Mouse (Mus musculus) lung, adult 10 weeks (tissue): ENCODE results near the gene Trpv3. TPM values are rescaled to one million over a fixed set of nuclear protein-coding genes. Genes with fewer than 3 reads are reported as not detected.

Experiments
- polyA plus RNA-seq: library from polyadenylated mRNA; stranded (reverse); fragments of 350-450 nt; fragmentation: Illumina TruSeq; extraction: RNeasy Lipid Tissue Mini Kit (QIAGEN cat#74804); gene quantifications from one replicate; pipeline ENCODE4 v1.2.3, GENCODE M21; 2014; ENCODE audit warnings: low read depth, low replicate concordance; ENCODE audit not compliant: insufficient read depth

Gene Trpv3
- 0.03 TPM for polyA plus RNA-seq

DNA sequence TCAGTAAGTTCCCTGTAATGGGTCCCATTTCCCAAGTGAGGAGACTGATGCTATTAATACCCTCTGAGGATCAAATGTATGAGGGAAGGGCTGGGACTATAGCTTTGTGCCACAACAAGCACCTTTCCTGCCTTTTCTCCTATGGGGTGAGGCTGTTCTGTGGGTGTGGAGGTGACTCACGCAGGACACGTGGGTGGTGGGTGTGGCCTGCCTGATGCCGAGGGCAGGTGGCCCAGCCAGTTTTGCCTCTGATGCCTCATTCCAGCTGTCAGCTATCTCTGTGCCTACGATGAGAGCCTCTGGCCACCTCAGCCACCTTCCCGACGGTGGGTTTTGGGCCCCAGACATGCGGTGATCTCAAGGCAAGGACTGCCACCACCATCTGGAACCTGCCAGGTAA lies at the start of gene Trpv3:
Gene Trpv3 (plus strand): TSS at position 122 of the 400 bp plus-strand sequence.

DNA sequence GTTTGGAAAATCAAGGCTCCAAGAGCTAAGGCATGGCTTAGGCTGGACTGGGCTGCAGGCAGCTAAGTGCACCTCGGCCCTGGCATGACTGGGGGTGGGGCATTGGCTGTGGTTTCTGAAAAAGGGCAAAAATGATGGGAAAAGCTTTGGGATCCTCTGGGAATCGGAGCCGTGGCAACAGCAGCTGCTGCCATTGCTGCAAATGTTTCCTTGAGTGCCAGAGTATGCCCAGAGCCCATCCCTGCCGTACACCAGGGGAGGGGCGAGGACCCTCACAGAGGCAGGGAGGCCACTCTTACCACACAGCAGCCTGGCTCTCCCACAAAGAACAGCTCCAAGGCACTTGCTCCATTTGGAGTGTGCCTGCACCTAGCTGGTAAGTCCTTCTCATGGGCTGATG lies 33.2 kb upstream of the Trpv3 start, which contains the start of gene Trpv1:
Gene Trpv1 (plus strand): TSS at position 301 of the 400 bp plus-strand sequence.

DNA sequence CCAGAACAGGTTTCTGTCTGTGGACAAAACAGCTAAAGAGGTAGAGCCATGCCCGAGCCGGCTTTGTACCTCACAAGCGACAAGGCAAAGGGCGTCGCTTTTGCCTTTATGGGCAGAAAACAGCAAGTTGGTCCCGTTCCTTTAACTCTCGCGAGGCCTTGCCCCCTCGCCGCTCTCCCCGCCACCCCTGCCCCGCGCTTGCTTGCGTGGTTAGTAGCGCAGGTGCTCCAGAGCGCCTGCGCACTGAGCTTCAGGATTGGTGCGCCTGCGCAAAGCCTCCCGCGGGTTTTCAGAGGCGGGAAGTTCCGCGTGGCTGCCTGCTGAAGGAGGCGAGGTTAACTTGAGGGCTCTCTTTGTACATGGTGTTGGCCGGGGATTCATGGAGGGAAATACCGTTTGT lies 62.3 kb downstream of the Trpv3 start, which contains the start of the genes Aspa, Gm49340 and Spata22:
Gene Aspa (minus strand): TSS at position 155 of the 400 bp plus-strand sequence.
Gene Gm49340 (plus strand): TSS at position 300 of the 400 bp plus-strand sequence.
Gene Spata22 (plus strand): TSS at position 300 of the 400 bp plus-strand sequence.

Other genes with a start within 250 kb of the Trpv3 start
- gene Camkk1, start 248.4 kb upstream of the Trpv3 start, polyA plus RNA-seq: 4.1 TPM
- gene Ncbp3, start 219.6 kb upstream of the Trpv3 start, polyA plus RNA-seq: 3.0 TPM
- 1.3 TPM for gene Itgae, start 176.8 kb upstream of the Trpv3 start, polyA plus RNA-seq
- gene Haspin, start 129.1 kb upstream of the Trpv3 start, polyA plus RNA-seq: 0.49 TPM
- 3.9 TPM for gene P2rx5, start 107.0 kb upstream of the Trpv3 start, polyA plus RNA-seq
- gene Emc6, start 90.4 kb upstream of the Trpv3 start, polyA plus RNA-seq: 70.2 TPM
- 108 TPM for gene Tax1bp3, start 90.3 kb upstream of the Trpv3 start, polyA plus RNA-seq
- gene Ctns, start 68.3 kb upstream of the Trpv3 start, polyA plus RNA-seq: 7.2 TPM
- gene Shpk, start 67.9 kb upstream of the Trpv3 start, polyA plus RNA-seq: 2.0 TPM
- 0.17 TPM for gene Trpv1, start 33.1 kb upstream of the Trpv3 start, polyA plus RNA-seq
- 6.8 TPM for gene Aspa, start 62.2 kb downstream of the Trpv3 start, polyA plus RNA-seq
- not detected for gene Gm49340, start 62.4 kb downstream of the Trpv3 start, polyA plus RNA-seq
- 0.19 TPM for gene Spata22, start 62.4 kb downstream of the Trpv3 start, polyA plus RNA-seq
- not detected for gene Olfr20, start 83.4 kb downstream of the Trpv3 start, polyA plus RNA-seq
- gene Olfr376, start 103.9 kb downstream of the Trpv3 start, polyA plus RNA-seq: not detected
- not detected for gene Olfr1, start 132.2 kb downstream of the Trpv3 start, polyA plus RNA-seq
- gene Olfr378, start 161.1 kb downstream of the Trpv3 start, polyA plus RNA-seq: not detected
- not detected for gene Olfr380, start 190.1 kb downstream of the Trpv3 start, polyA plus RNA-seq
- gene Olfr381, start 224.2 kb downstream of the Trpv3 start, polyA plus RNA-seq: not detected
- not detected for gene Olfr382, start 249.8 kb downstream of the Trpv3 start, polyA plus RNA-seq